Mouse (Mus musculus): ENCODE data around the gene Ank.

Gene Ank

GRCm38 (mm10) chr15:27612533-27613221, 146.2 kb downstream of the Ank start:
- peak; percentile 68 for DNase-seq

- DNase-seq, result no peak
These were observed 146.8 kb downstream of the Ank start for GRCm38 (mm10) chr15:27613255-27613654.

GRCm38 (mm10) chr15:27616159-27616558, 149.7 kb downstream of the Ank start:
- peak; percentile 53 for DNase-seq

DNA sequence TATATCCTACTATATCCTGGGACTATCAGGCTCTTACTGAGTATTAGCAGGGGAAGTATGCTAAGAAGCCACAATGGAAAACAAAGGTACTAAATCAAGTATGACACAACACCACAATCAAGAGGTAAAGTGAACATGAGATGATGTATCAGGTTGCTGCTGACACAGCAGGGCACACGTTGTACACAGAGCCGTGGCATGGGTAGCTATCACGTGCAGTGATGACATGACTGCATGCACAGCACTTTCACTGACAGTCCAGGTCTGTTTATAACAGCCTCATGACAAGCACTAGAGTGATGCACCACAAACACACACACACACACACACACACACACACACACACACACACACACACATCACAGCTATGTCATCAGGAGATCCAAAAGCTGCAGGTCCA, 150.8 kb downstream of the Ank start:
- DNase-seq, result no peak

DNA sequence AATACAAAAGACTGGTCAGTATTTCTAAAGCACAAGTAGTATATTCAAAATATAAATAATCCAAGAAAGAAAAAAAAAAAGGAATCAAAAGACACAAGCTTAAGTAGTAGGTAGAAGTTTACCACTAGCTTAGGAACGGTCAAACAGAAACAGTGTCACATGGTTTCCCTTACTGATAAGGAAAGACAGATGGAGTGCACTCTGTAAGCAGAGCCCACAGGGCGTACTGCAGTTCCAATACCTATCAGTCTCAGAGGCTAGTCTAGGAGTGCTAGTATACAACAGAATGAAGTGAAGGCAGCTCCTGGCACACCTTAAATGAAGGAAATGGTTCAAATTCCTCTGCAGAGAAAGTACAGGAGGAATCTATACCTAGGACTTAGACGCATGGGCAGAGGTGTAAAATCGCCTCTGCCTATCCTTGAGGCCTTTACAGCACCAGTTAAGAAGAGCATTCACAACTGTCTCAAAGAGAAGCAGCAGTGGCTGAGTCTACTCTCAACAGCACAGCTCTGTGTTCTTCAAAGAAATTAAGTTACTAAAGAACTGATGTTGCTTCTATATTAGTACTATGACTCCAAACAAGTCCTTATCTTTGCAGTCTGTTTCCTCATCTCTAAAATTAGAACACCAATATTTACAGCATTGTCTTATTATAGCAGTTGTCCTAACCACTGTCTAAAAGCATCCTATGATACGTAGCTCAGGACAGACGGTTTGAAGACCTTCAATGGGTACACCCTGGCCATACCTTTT, 152.5 kb downstream of the Ank start:
- no peak for DNase-seq

- DNase-seq, result no peak
These were observed 153.2 kb downstream of the Ank start for GRCm38 (mm10) chr15:27619683-27620082.

GRCm38 (mm10) chr15:27620475-27621185, 154.2 kb downstream of the Ank start:
- DNase-seq, result no peak

DNA sequence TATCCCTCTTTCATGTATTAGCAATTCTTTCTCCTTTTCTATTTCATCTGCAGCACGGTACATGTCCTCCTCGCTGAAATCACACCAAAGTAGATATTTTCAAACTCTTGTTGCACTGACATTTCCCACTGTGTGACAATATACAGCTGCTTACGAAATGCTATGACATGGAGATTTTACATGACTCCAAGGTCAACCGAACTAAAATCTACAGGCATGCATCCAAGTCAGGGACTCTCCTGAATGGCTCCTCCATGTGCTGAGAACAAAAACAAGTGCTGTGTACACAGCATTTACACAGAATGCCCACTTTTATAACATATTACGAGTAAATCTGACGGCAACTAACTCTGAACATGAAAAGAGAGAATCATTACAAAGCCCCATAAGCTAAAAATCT, 156.8 kb downstream of the Ank start:
- DNase-seq, result no peak

- no peak for DNase-seq
These were observed 158.8 kb downstream of the Ank start for GRCm38 (mm10) chr15:27625014-27625889.

GRCm38 (mm10) chr15:27625890-27626255, 159.4 kb downstream of the Ank start:
- DNase-seq, result no peak

DNA sequence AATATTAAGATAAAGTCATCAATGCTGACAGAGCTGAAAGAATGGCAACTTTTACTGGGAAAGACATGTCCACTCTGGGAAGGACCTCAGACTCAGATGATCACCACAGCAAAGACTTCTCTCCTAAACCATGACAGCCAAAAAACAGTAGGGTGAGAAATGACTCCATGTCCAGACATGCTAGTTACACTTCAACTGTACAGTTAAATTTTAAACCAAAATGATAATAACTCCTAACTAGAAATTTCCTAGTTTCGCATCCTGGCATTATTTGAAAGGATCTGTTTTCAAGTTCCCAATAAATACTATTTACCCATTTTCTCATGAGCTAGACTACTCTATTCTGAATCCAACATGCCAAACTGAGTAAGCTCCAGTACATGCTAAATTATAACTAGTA, 159.8 kb downstream of the Ank start:
- DNase-seq, result no peak

GRCm38 (mm10) chr15:27627794-27628193, 161.3 kb downstream of the Ank start:
- no peak for DNase-seq

- no peak for DNase-seq
These were observed 162.6 kb downstream of the Ank start for GRCm38 (mm10) chr15:27629046-27629445.

DNA sequence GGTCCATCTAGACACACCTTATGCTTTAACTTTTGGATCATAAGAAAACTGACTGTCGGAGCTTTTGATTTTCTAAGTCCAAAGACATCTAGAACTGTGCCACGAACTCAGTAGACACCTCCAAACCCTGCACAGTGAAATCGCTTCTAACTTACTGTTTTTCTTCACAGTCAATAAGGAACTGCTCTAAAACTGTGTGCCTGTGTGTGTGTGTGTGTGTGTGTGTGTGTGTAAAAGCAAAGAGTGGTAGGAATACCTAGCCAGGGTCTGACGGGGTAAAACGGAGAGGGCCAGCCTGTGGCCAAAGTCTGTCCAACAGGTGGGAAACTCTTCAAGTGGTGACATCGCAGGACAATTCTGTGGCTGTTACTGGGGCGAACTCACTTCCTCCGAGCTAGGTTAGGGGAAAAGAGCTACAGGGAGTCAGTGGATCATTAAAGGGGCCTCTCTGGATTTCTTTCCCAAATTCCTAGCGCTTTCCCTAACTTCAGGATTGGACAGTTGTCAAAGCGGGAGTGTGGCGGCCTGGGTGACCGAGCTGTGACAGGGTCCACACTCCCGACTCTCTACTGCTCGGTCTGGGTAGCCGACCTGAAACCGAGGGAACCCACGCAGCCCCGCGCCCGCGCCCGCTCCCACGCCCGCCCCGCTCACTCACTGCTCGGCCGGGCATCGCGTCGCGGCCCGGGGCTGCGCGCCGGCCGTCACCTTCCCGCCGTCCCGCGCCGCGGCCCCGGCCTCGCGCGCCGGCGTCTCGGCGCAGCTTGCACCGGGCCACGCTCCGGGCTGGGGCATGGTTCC, 163.5 kb downstream of the Ank start:
- DNase-seq, result peak; percentile 35

- peak; percentile 100 for DNase-seq
These were observed 164.3 kb downstream of the Ank start, which contains the start of gene Otulin for GRCm38 (mm10) chr15:27630601-27631383. TSS of gene Otulin (minus strand) at chr15:27630693.

DNA sequence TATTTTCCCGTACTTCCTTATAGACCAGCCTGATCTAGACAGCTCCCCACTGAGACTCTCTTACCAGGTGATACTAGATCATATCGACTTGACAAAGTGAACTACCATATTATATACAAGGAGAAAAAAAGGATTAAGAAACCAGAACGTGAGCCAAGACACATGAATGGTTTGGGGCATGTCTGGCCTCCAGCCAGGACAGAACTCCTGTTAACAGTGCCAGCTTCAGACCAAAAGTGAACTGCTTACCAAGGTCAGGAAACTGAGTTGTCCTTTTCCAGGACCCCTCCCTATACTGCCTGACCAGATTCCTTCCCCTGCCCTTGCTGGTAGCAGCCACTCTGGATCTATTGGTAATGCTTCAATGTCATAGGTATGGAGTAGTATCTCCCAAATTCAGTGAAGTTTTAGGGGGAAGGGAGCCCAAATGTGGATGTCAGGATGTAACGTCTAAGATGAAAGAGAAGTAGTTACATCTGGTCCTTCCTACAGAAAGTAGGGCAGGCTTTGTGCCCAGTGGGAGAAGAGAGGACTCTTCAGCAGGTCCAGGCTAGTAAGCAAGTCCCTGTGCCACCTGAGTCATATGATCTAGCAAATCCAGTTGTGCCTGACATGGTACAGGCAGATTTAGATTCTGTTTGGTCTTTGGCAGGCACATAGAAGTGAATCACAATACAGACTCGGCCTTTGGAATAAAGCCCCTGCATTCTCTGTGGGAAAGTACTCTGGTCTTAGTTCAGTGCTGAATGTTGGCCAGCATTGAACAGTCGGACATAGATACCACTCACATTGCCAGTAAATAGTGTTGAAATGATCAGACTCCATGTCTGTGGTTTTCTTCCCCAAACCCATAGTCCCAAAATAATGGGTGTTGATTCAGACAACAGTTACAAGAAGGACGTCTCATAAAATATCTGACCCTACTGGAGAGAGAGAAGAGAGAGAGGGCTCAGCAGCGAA, 167.7 kb downstream of the Ank start:
- DNase-seq, result no peak

GRCm38 (mm10) chr15:27641171-27641570, 174.7 kb downstream of the Ank start:
- no peak for DNase-seq

DNA sequence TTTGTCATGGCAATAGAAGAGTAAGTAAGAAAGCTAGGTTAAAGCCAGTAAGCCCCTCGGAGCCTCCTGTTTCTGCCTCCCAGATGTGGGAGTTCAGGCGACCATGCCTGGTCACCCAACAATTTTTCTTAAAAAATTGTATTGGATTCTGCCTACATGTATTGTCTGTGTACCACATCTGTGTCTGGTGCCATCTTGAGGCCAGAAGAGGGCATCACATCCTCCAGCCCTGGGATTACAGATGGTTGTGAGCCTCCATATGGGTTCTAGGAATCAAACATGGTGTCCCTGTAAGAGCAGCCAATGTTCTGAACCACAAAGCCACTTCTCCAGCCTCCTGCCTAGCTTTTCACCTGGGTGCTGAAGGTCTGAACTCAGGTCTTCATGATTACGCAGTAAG, 176.4 kb downstream of the Ank start:
- DNase-seq, result peak; percentile 52

Data from lung, postnatal 14 days (tissue).